Mouse (Mus musculus): ENCODE data around the gene Tspan1.
A peak's percentile ranks its signal among the peaks of the same experiment; 100 is the strongest.

The Tspan1 gene

DNA sequence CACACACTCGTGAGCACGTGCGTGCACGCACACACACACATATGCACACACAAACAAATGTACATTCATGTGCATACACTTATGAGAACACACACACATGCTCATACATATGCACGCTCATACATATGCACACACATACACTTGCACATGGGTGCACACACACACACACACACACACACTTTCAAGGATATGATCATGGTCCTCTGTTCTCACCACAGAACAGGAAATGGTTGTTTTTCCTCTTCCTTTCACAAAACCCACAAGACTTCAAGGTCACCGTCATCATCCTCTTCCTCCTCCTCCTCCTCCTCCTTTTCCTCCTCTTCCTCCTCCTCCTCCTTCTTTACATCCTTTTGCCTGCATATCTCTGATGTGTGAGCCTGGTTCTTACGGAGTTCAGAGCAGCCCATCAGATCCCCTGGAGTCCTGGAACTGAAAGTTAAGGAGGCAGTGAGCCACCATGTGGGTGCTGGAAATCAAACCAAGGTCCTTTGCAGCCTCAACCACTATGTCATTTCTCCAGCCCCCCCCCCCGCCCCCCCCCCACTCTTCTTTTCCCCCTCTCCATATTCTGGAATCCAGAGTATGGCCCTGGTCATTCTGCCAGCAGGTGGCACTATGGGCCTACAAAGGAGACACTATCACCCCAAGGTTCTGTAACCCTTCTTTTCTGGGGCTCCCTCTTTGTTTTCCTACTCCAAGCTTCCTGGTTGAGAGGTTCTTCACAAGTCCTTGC, 1.4 kb upstream of the Tspan1 start:
- DNase-seq (ENCODE audit: low spot score in 2 of 2) = peak in 1 of 2 experiments; percentile 71

DNA sequence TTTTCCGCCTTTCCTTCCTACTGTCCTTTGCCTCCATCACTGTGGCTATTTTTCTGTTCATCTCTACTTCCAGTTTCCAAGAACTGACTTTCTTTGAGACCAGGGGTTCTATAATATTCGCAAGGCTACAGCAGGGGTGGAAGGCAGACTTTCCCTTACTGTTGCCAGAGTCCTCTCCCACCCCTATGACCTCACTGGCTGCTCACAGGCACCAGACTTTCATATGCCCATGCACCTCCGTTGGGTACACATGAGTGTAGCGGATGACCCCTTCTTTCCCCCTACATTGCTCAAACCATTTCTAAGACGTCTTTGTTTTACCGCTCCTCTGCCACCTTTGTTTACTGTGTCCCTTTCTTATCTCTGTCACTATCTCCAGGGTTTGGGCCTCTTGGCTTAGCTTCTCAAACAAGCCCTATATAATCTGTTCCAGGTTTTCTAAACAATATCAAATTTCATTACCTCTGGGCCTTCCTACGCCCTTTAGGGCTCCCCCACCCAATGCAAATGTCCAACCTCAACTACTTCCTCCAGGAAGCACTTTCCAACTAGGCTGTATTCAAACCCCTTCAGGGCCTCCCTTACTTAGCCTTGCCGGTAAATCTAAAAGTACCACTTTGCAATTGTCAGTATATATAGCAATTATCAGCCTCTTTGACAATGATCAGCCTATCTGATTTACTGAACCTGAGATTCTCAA, 1.5 kb downstream of the Tspan1 start:
- no peak for DNase-seq (ENCODE audit: low spot score in 2 of 2)

DNA sequence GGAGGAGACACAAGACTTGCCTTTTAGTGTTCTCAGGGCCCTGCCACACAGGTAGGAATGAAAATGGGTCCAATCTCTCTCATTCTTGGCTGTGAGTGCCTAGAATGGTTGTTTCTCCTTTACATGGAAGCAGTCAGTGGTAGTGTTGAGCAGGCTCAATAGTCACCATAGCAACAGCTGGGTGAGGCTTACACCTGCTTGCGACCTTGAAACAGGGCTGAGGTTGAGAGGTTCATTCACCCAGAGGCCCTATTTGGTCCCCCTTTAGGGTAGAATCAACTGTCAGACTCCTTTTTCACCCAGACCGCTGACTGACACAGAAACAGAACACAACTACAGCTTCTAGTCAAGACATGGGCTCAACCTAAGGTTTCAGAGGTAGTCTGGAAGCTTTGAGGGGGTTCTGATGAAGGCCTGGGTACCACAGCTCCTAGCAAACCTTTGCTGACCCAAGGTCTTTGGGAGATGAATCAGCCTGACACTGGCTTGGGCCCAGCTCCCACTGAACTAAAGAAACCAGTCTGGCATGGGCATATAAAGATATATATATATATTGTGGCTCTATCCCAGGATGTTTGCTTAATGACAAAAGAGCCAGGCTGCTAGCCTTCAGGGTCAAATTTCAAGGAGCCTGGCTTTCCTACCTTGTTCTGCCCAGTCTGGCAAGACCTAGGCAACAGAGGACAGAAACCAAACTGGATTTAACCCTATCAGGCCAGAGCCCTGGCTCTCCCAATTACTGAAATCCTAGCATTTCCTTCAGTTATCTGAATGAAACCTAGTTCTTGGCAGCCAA, 2.4 kb downstream of the Tspan1 start:
- DNase-seq (ENCODE audit: low spot score in 2 of 2) = no peak

DNA sequence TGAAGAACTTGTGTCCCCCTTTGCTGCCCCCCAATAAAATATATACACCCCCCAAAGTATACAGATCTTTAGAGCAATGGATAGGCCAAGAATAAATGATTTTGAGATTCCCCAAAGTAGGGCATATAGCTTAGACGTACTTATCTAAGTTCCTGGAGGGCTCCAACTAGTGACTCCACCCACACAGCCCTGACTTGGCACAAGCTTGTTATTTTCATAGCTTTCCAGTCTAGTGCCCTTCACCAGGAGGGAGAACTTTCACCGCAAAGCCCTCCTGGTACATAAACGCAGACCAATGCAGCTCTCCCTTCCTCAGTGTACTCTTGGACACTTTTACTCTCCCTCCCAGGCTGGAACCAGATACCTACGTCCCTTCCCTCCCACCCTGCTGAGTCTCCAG, 5.3 kb downstream of the Tspan1 start:
- DNase-seq (ENCODE audit: low spot score in 2 of 2) = no peak

DNA sequence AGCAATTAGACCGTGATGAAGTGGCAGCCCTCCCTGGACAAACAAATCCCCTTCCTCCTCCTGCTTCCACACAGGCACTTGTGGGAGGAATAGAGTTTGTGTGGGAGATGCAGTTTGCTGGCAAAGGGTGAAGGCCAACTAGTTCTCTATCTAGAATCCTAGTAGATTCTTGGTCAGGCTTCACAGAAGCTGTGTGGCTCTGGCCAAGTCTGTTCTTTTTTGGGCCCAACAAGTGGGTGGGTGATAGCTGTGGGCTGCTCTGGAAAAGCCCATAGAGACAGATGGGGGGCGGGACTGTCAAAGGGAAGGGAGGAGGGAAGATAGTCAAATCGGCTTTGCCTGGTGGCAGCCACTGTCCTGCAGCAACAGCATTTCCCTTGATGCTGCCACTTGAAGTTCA, 6.6 kb downstream of the Tspan1 start:
- peak; percentile 60 to 75 for DNase-seq (ENCODE audit: low spot score in 2 of 2)

DNA sequence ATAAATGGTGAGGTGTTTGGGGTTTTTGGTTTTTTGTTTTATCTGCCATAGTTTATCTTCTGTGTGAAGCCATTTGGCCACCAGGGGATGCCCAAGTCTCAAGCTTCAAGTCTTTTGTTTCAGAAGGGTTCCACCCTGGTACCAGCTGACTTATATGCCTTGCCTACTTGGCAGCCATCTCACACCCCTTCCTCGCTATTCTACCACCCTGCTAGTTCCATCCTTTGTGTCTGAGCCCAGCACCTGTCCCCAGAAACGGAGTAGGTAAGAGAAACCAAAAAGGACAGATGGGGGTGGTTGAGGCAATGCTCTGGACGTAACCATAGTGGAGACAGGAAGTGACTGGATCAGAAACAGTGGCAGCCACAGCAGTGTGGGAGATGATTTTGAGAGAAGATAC, 7.5 kb downstream of the Tspan1 start:
- no peak for DNase-seq (ENCODE audit: low spot score in 2 of 2)

DNA sequence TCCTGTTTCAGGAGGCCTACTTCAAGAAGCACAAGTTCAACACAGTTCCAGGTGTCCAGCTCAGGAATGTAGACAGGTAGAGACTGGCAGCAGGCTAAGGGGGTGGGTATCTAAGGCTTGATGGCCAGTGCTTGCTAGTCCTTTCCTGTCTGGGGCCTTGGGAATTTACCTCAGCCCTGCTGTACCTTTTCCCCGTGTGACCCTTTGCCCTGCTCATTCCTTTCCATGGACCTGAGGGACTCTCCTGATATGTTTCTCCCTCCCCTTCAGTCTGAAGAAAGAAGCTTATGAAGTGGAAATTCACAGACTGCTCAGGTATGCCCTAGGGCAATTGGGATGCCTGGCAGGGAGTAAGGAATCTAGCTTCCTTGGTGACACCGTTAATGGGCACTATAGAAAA, 9.5 kb downstream of the Tspan1 start:
- DNase-seq (ENCODE audit: low spot score in 2 of 2) = no peak

DNA sequence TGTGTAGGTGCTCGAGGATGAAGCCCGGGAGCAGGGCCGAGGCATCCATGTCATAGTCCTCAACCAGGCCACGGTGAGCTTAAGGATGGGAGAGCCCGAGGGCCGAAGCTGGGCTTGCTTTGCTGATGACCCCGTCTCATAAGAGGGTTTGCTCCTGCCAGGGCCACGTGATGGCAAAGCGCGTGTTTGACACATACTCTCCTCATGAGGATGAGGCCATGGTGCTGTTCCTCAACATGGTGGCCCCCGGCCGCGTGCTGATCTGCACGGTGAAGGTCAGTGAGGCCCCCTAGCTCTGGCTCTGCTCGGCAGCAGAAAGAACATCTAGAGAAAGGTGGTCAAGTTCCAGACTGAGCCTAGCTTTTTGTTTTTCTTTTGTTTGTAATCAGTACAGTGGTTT, 14.7 kb downstream of the Tspan1 start:
- no peak for DNase-seq (ENCODE audit: low spot score in 2 of 2)

DNA sequence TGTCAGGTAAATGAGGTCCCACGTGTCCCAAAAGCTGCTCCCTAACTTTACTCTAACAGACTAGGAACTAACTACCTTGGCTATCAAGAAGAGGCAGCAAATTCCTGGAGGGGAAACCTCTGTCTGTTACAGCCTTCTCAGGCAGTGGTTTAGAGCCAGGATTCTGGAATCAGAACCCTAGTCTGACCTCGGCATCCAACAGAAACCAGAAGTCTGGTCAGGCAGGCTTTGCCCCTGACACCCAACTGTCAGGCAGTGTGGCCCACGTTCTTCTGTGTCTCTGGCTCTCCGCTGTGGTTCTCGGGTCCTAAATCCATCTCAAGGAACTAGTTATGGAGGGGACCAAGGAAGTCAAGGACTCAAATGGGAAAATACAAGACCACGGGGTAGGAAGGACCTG, 16.2 kb downstream of the Tspan1 start, which contains the start of gene Lurap1:
Gene Lurap1, minus strand, starts transcription at position 101 of the 400 bp plus-strand sequence.
- no peak for DNase-seq (ENCODE audit: low spot score in 2 of 2)

DNA sequence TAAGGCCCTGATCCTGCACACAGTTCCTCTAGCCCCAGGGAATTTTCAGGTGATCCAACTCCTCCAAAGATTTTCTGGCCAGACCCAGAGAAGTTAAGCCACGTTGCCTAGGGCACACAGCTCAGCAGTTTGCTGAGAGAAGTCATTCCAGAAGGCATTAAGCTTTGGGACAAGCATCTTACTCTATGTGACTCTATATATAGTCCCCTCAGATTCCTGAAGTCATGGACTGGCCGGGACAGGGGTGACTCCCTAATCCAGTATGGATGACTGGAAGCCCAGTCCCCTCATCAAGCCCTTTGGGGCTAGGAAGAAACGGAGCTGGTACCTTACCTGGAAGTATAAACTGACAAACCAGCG, 16.6 kb downstream of the Tspan1 start:
- no peak for DNase-seq (ENCODE audit: low spot score in 2 of 2)

DNA sequence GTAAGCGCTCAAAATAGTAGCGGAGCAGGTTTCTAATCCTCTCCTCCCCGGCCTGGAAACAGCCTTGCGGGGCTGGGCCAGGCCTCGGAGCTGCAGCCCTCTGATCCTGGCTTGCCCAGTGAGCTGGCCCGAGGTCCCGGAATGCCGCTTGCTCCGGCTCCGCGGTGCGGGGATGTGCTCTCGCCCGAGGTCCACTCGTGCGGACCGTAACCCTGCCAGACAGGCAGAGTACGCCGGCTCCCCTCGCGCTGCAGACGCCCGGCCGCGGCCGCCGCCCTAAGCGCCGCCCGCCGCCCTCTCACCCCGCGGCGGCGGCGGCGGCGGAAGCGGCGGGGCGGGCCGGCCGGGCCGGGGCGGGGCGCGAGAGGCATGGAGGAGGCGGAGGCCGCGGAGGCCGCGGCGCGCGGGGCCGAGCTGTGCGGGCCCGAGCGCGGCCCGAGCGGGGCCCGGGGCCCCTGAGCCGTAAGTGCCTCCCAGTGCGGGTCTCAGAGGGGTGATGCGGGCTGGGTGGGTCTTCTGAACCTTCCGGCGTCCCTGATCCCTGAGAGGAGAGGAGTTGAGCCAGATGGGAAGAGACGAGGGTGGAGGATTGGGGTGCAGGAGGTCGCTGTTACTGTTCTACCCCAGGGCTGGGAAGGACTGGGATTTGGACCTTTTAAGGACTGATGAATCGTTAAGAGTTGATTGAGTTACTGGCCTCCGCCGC, 17.1 kb downstream of the Tspan1 start:
- DNase-seq (ENCODE audit: low spot score in 2 of 2) = peak in 1 of 2 experiments; percentile 41

DNA sequence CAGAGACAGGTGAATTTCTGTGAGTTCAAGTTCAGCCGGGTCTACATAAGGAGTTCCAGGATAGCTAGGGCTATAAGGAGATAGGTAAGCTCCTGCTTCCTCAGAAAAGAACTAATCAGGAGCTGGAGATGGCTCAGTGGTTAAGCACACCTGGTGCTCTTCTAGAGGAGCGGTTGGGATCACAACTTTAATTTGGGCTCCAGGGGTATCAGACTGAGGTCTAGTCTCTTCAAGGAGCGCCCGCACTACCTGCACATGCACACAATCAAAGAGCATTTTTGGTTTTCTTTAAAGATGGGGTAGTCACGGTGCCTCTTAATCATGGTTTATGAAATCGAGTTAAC, 17.6 kb downstream of the Tspan1 start:
- no peak for DNase-seq (ENCODE audit: low spot score in 2 of 2)

DNA sequence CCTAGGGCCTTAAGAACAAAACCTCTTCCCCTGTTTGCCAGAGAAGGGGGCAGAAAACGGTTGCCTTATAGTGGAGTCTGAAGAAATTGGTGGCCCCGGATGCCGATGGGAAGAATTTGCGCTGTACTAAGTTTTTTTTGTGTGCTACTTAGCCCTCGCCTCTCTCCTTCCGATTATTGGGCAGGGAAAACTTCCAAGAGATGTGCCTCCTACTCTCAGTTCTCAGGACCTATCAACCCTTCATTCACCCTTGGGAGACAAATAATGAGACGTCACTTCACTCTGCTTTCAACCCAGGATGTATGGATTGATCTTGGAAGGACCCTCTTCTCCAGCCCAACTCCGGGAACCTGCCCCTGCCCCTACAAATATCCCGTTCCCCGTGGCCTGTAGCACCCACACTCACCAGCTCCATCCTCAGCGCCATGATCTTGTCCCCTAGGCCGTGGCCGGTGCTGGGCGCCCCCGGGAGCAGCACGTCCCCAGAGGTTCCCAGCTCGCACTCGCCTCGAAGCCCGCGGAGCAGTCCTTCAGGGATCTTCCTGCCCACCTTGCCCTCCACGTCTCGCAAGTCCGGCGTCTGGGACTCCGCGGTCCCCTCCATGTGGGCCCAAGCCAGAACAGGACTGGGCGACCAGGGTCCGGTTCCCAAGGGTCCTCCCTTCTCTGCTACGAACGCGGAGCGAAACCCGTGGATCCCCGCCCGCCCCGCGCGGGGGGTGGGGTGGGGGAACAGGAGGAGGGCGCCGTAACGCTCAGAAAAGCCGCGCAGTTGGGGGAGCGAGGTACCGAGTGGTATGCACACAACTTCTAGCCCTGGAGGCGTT, 23.3 kb downstream of the Tspan1 start:
- DNase-seq (ENCODE audit: low spot score in 2 of 2) = peak in 1 of 2 experiments; percentile 67

DNA sequence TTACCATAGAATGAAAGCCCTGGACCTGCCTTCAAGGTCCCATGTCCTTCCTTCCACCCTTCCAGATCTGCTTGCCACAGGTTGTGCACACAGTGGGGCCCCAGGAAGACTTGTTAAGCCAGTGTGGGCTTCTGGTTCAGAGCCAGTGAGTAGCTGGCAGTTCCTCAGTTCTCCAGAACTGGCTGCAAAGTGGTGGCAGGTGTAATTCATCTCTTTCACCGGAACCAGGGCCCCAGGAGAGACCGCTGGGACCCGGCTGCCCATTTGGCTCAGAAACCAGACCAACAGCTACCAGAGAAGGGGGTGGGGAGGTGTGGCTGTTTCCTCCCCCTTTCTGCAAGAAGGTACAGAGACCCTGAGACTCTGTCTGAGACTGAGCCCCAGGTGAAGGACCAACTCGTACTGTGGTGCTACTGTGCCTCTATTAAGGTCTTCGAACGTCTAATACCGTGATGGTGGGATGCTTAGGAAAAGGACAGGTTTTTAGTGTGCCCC, 24.0 kb downstream of the Tspan1 start:
- DNase-seq (ENCODE audit: low spot score in 2 of 2) = no peak

DNA sequence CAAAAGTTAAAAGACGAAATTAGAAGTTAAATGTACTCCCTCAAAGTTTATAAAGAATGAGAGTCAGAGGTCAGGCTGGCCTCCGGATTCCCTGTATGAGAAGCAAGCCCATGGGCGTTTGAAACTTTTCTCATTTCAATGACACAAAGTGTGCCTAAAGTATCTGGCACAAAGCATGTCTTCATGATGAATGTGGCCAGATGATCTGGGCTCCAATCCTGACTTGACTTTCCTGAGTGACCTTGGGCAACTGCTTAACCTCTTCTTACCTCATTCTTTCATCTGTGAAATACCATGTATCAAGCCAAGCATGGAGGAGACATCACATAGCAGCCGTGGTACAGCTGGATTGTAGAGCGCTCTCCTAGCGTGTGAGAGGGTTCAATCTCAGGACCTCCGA, 25.1 kb downstream of the Tspan1 start:
- no peak for DNase-seq (ENCODE audit: low spot score in 2 of 2)

DNA sequence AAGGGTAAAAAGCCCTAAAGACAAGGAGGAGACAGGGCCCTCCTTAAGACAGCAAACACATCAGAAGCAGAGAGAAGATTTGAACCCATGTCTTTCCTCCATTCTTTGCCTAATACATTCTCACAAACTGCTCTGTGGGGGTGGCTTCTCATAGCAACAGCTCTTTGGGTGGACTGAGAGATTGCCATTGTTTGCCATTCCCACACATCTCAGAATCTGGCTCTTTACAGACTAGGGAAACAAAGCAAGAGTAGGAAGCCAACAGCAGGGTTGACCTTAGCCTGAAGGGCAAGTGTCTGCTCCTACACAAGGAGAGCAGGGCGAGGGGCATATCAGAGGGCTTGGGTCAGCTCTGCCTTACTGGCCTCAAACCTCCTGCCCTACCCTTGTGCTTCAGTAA, 25.7 kb downstream of the Tspan1 start:
- no peak for DNase-seq (ENCODE audit: low spot score in 2 of 2)

DNA sequence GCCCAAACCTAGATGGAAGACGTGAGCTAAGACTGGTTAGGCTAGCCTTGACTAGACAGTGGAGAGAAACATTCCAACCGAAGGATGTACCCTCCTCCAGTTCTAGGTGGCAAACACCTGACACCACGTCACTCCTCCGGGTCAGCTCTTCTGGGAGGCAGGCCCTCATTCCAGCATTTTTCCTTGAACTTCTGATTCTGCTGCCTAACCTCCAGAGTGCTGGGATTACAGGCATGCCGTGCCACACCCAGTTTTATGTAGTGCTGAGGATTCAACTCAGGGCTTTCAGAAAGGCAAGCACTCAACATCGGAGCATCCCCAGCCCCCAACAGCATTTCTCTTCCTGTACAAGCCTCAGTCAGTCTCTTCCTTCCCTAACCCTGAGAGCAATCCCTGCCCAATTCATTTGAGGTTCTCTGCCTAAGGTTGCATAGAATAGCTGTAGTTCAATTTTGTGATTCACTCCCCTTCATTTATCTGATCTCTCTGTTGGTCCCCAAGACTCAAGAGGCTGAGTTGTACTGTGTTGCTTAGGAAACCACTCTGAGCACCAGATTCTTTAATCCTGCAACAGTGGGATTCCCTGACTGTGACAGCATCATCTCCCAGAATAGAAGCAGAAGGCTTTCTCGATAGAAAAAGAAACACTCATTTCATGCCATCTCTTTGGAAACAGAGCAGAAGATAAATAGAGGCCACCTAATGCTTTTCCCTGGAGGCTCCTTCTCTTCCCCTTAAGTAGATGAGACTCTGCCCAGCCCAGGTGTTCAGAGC, 26.4 kb downstream of the Tspan1 start:
- no peak for DNase-seq (ENCODE audit: low spot score in 2 of 2)

DNA sequence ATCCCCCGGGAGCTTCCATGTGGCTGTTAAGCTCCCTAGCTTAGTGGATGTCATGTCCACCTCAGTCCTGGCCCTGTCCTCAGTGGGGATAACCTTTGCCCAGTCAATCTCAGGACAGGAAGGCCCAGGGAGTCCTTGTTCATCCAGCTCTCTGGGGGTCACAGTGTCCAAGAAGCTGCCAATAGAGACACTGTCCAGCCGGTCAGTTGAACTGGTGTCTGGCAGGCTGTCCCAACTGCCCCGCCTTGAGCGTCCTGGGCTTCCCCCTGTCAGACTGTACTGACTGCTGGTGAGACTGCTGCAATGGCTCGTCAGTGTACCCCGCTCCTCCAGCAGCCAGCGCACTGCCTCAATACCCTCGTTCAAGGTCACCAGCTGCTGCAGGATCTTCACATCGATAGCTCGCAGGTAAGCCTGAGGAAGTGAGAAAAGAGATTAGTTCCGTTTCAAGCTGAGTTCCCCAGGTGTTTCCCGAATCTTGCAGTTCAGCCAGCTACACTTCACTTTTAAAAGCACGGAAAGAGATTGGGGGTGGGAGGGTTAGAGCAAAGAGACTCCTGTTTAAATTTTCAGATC, 29.9 kb downstream of the Tspan1 start:
- DNase-seq (ENCODE audit: low spot score in 2 of 2) = no peak

DNA sequence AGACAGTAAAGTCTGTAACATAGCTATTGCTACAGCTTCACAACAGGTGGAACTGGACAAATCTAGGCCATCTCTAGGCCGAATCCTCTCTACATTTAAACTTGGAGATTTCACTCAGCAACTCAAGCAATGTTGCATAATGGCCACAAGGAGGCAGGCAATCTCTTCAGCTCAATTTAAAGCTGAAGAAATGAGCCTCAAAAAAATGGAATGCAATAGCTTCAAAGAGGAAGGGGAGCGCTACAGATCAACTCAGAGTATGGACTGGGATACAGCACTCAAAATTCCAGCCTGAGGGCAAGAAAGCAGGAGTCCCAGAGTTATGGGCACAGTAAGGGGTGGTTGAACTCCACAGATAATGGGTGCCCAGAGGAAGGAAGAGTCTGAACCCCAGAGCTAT, 32.4 kb downstream of the Tspan1 start:
- DNase-seq (ENCODE audit: low spot score in 2 of 2) = no peak

DNA sequence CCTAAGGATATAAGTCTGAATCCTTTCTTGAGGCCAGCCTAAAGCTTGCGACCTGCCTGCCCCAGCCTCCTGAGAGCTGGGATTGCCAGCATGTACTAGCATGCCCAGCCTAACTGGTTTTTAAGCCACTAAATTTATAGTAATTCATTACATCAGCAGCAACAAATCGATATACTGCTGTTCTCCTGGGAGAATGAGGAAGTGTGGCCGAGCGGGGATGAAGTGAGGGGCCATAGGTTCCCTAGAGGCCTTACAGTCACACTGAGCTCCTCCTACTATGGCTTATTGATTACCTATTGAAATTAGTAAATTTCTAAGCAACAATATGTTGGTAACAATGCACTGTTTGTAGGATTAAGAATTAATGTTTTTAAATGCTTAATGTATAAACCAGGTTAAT, 34.3 kb downstream of the Tspan1 start:
- no peak for DNase-seq (ENCODE audit: low spot score in 2 of 2)
